Mouse (Mus musculus): ENCODE results near the gene Mpzl2. TPM values are rescaled to one million over a fixed set of nuclear protein-coding genes. Genes with fewer than 3 reads are reported as not detected.

Gene Mpzl2
- polyA plus RNA-seq, 1 experiment from 2014 or later = 1.5 TPM

GRCm38 (mm10) chr9:45009180-45010078 lies 30.2 kb upstream of the Mpzl2 start, which contains the start of gene Cd3e:
Gene Cd3e (minus strand): TSS chr9:45009627.
- H3K27ac ChIP-seq (replicated peaks) = no peak within 1 kb of the TSS

GRCm38 (mm10) chr9:45010461-45010860 lies 29.1 kb upstream of the Mpzl2 start:
- no peak overlapping the region for H3K27ac ChIP-seq (replicated peaks)
- H3K4me3 ChIP-seq = no peak overlapping the region
- no peaks in the 10 kb centered on the region for H3K9me3 ChIP-seq
- no peak for ATAC-seq (ENCODE audit: extremely low read depth, insufficient number of reproducible peaks, low FRiP score, low TSS enrichment)
- H3K36me3 ChIP-seq = no peaks in the 10 kb centered on the region
- peaks cover 36% of the 10 kb centered on the region for H3K27me3 ChIP-seq (replicated peaks)
- 62% methylated on average over 4 of the region's 4 CpGs for WGBS
- no peak overlapping the region for H3K9ac ChIP-seq
- H3K4me2 ChIP-seq = no peak overlapping the region
- H3K4me1 ChIP-seq = no peaks in the 10 kb centered on the region

More at GRCm38 (mm10) chr9:45009180-45010078, 30.2 kb upstream of the Mpzl2 start, which contains the start of gene Cd3e:
- ATAC-seq (ENCODE audit: extremely low read depth, insufficient number of reproducible peaks, low FRiP score, low TSS enrichment) = no peak
- H3K9ac ChIP-seq = no peak within 1 kb of the TSS
- peaks cover 43% of the 10 kb centered on the region for H3K27me3 ChIP-seq (replicated peaks)
- no peak within 1 kb of the TSS for H3K4me2 ChIP-seq
- no peaks in the 10 kb centered on the region for H3K4me1 ChIP-seq
- H3K9me3 ChIP-seq = no peaks in the 10 kb centered on the region
- H3K4me3 ChIP-seq = no peak within 1 kb of the TSS
- H3K36me3 ChIP-seq = no peaks in the 10 kb centered on the region
- WGBS = 77% methylated on average over 19 of the region's 19 CpGs

GRCm38 (mm10) chr9:45011291-45011690 lies 28.3 kb upstream of the Mpzl2 start:
- H3K4me1 ChIP-seq = no peaks in the 10 kb centered on the region
- no peak overlapping the region for H3K27ac ChIP-seq (replicated peaks)
- no peak overlapping the region for H3K4me3 ChIP-seq
- 45% methylated on average over 6 of the region's 6 CpGs for WGBS
- no peak overlapping the region for H3K4me2 ChIP-seq
- H3K9me3 ChIP-seq = no peaks in the 10 kb centered on the region
- peaks cover 32% of the 10 kb centered on the region for H3K27me3 ChIP-seq (replicated peaks)
- no peaks in the 10 kb centered on the region for H3K36me3 ChIP-seq
- ATAC-seq (ENCODE audit: extremely low read depth, insufficient number of reproducible peaks, low FRiP score, low TSS enrichment) = no peak
- no peak overlapping the region for H3K9ac ChIP-seq

- no peak for ATAC-seq (ENCODE audit: extremely low read depth, insufficient number of reproducible peaks, low FRiP score, low TSS enrichment)
- H3K27me3 ChIP-seq (replicated peaks) = peaks cover 24% of the 10 kb centered on the region
Measured at GRCm38 (mm10) chr9:45014879-45015278, 24.7 kb upstream of the Mpzl2 start.

GRCm38 (mm10) chr9:45015841-45016240 lies 23.8 kb upstream of the Mpzl2 start:
- H3K4me3 ChIP-seq = no peak overlapping the region
- H3K36me3 ChIP-seq = no peaks in the 10 kb centered on the region
- no peak overlapping the region for H3K4me2 ChIP-seq
- H3K27me3 ChIP-seq (replicated peaks) = peaks cover 22% of the 10 kb centered on the region
- WGBS = 67% methylated on average over 3 of the region's 3 CpGs
- H3K27ac ChIP-seq (replicated peaks) = no peak overlapping the region
- H3K9me3 ChIP-seq = no peaks in the 10 kb centered on the region
- no peak for ATAC-seq (ENCODE audit: extremely low read depth, insufficient number of reproducible peaks, low FRiP score, low TSS enrichment)
- no peak overlapping the region for H3K9ac ChIP-seq
- no peaks in the 10 kb centered on the region for H3K4me1 ChIP-seq

More at GRCm38 (mm10) chr9:45014879-45015278, 24.7 kb upstream of the Mpzl2 start:
- Histone ChIP-seq H3K27ac (replicated peaks) (no peak overlapping the region), H3K9me3 (no peaks in the 10 kb centered on the region), H3K36me3 (no peaks in the 10 kb centered on the region), H3K4me1 (no peaks in the 10 kb centered on the region), H3K4me3 (no peak overlapping the region), H3K4me2 (no peak overlapping the region), H3K9ac (no peak overlapping the region)
- 39% methylated on average over 2 of the region's 2 CpGs for WGBS

GRCm38 (mm10) chr9:45018031-45018430 lies 21.6 kb upstream of the Mpzl2 start:
- ATAC-seq (ENCODE audit: extremely low read depth, insufficient number of reproducible peaks, low FRiP score, low TSS enrichment) = no peak

GRCm38 (mm10) chr9:45022800-45023199 lies 16.8 kb upstream of the Mpzl2 start:
- Histone ChIP-seq H3K4me3 (no peak overlapping the region), H3K4me2 (no peak overlapping the region), H3K27ac (replicated peaks) (no peak overlapping the region), H3K4me1 (no peaks in the 10 kb centered on the region), H3K36me3 (no peaks in the 10 kb centered on the region), H3K9ac (no peak overlapping the region), H3K27me3 (replicated peaks) (peaks cover 51% of the 10 kb centered on the region), H3K9me3 (no peaks in the 10 kb centered on the region)
- no peak for ATAC-seq (ENCODE audit: extremely low read depth, insufficient number of reproducible peaks, low FRiP score, low TSS enrichment)
- 9% methylated on average over 3 of the region's 3 CpGs for WGBS

More at GRCm38 (mm10) chr9:45018031-45018430, 21.6 kb upstream of the Mpzl2 start:
- no peak overlapping the region for H3K9ac ChIP-seq
- no peaks in the 10 kb centered on the region for H3K9me3 ChIP-seq
- no peaks in the 10 kb centered on the region for H3K36me3 ChIP-seq
- WGBS = 80% methylated on average over 11 of the region's 11 CpGs
- no peak overlapping the region for H3K4me3 ChIP-seq
- no peaks in the 10 kb centered on the region for H3K4me1 ChIP-seq
- H3K27ac ChIP-seq (replicated peaks) = no peak overlapping the region
- peaks cover 14% of the 10 kb centered on the region for H3K27me3 ChIP-seq (replicated peaks)
- no peak overlapping the region for H3K4me2 ChIP-seq

GRCm38 (mm10) chr9:45023638-45024037 lies 16.0 kb upstream of the Mpzl2 start:
- 50% methylated on average over 3 of the region's 3 CpGs for WGBS
- no peaks in the 10 kb centered on the region for H3K36me3 ChIP-seq
- H3K4me2 ChIP-seq = no peak overlapping the region
- H3K27ac ChIP-seq (replicated peaks) = no peak overlapping the region
- no peaks in the 10 kb centered on the region for H3K9me3 ChIP-seq
- H3K9ac ChIP-seq = no peak overlapping the region
- H3K4me3 ChIP-seq = no peak overlapping the region
- peaks cover 57% of the 10 kb centered on the region for H3K27me3 ChIP-seq (replicated peaks)
- H3K4me1 ChIP-seq = no peaks in the 10 kb centered on the region
- ATAC-seq (ENCODE audit: extremely low read depth, insufficient number of reproducible peaks, low FRiP score, low TSS enrichment) = no peak

GRCm38 (mm10) chr9:45024187-45024586 lies 15.4 kb upstream of the Mpzl2 start:
- H3K27me3 ChIP-seq (replicated peaks) = peaks cover 63% of the 10 kb centered on the region
- 74% methylated on average over 2 of the region's 2 CpGs for WGBS

GRCm38 (mm10) chr9:45027376-45027775 lies 12.2 kb upstream of the Mpzl2 start:
- no peaks in the 10 kb centered on the region for H3K9me3 ChIP-seq
- H3K4me1 ChIP-seq = no peaks in the 10 kb centered on the region
- H3K4me2 ChIP-seq = no peak overlapping the region
- H3K4me3 ChIP-seq = no peak overlapping the region
- no peaks in the 10 kb centered on the region for H3K36me3 ChIP-seq
- no peak overlapping the region for H3K27ac ChIP-seq (replicated peaks)
- no peak for ATAC-seq (ENCODE audit: extremely low read depth, insufficient number of reproducible peaks, low FRiP score, low TSS enrichment)
- H3K9ac ChIP-seq = no peak overlapping the region
- 59% methylated on average over 8 of the region's 8 CpGs for WGBS
- H3K27me3 ChIP-seq (replicated peaks) = peaks cover 76% of the 10 kb centered on the region

More at GRCm38 (mm10) chr9:45024187-45024586, 15.4 kb upstream of the Mpzl2 start:
- Histone ChIP-seq H3K4me1 (no peaks in the 10 kb centered on the region), H3K4me3 (no peak overlapping the region), H3K36me3 (no peaks in the 10 kb centered on the region), H3K9ac (no peak overlapping the region), H3K4me2 (no peak overlapping the region), H3K27ac (replicated peaks) (no peak overlapping the region), H3K9me3 (no peaks in the 10 kb centered on the region)
- ATAC-seq (ENCODE audit: extremely low read depth, insufficient number of reproducible peaks, low FRiP score, low TSS enrichment) = no peak

- no peaks in the 10 kb centered on the region for H3K4me1 ChIP-seq
- WGBS = 44% methylated on average over 6 of the region's 6 CpGs
- no peak overlapping the region for H3K27ac ChIP-seq (replicated peaks)
Measured at GRCm38 (mm10) chr9:45030341-45030740, 9.3 kb upstream of the Mpzl2 start.

GRCm38 (mm10) chr9:45032261-45032660 lies 7.3 kb upstream of the Mpzl2 start:
- no peaks in the 10 kb centered on the region for H3K9me3 ChIP-seq
- H3K4me3 ChIP-seq = no peak overlapping the region
- H3K27me3 ChIP-seq (replicated peaks) = peaks cover 70% of the 10 kb centered on the region
- H3K9ac ChIP-seq = no peak overlapping the region
- ATAC-seq (ENCODE audit: extremely low read depth, insufficient number of reproducible peaks, low FRiP score, low TSS enrichment) = no peak
- H3K36me3 ChIP-seq = no peaks in the 10 kb centered on the region
- H3K4me2 ChIP-seq = no peak overlapping the region
- no peak overlapping the region for H3K27ac ChIP-seq (replicated peaks)
- 41% methylated on average over 2 of the region's 2 CpGs for WGBS
- no peaks in the 10 kb centered on the region for H3K4me1 ChIP-seq

More at GRCm38 (mm10) chr9:45030341-45030740, 9.3 kb upstream of the Mpzl2 start:
- no peaks in the 10 kb centered on the region for H3K9me3 ChIP-seq
- no peak overlapping the region for H3K4me3 ChIP-seq
- no peak for ATAC-seq (ENCODE audit: extremely low read depth, insufficient number of reproducible peaks, low FRiP score, low TSS enrichment)
- no peak overlapping the region for H3K9ac ChIP-seq
- no peaks in the 10 kb centered on the region for H3K36me3 ChIP-seq
- peaks cover 73% of the 10 kb centered on the region for H3K27me3 ChIP-seq (replicated peaks)
- H3K4me2 ChIP-seq = no peak overlapping the region

All from heart, embryonic 13.5 days (tissue).